In genomic region chr15:96286015-96286934, GRCm38 (mm10) we compare ENCODE assay signal across 8 mouse cellular contexts. TPM values are rescaled to one million over a fixed set of nuclear protein-coding genes. Genes with fewer than 3 reads are reported as not detected.
A peak's percentile ranks its signal among the peaks of the same experiment; 100 is the strongest.
DNase-seq lines count a peak whose midpoint lies in the region; ATAC-seq lines count a peak whose summit lies in the region.

No protein-coding gene starts in this region.

- peak overlapping the region; percentile 82 for H3K4me2 ChIP-seq in intestine, embryonic 15.5 days (replicated peaks)

- H3K9ac ChIP-seq in intestine, embryonic 15.5 days, result peak overlapping the region; percentile 97

- DNase-seq in adrenal gland, adult 18-20 months (ENCODE audit: low spot score in 2 of 2), result peak; percentile 93 to 95
- peak; percentile 95 for DNase-seq in embryo, embryonic 11 days
- peak; percentile 95 for DNase-seq in gastrocnemius, postnatal 25 days
- DNase-seq in left cerebral cortex, postnatal 25 days (ENCODE audit: low spot score in 2 of 2), result peak; percentile 94
- DNase-seq in mesoderm, embryonic 11.5 days (ENCODE audit: low read depth, low spot score), result peak; percentile 91
- peak; percentile 92 for DNase-seq in right cerebral cortex, postnatal 25 days
- peak; percentile 91 to 96 for DNase-seq in urinary bladder, postnatal 36 days (ENCODE audit: low spot score in 2 of 2)

- H3K36me3 ChIP-seq in intestine, embryonic 15.5 days, result no peaks in the 10 kb centered on the region

- intact Hi-C loops in left cerebral cortex, postnatal 25 days (cut with DNase I), result loop anchor here (1.0 to 10.0 kb wide), 3 partner anchors 114 to 491 kb away; partner anchors contain the start of gene Ano6

- H3K4me3 ChIP-seq in intestine, embryonic 15.5 days (replicated peaks), result peak overlapping the region; percentile 84

- WGBS in intestine, embryonic 15.5 days, result under 1% methylated on average over 69 of the region's 72 CpGs

- H3K27me3 ChIP-seq in intestine, embryonic 15.5 days (replicated peaks), result no peaks in the 10 kb centered on the region

- peaks cover 15% of the 10 kb centered on the region for H3K4me1 ChIP-seq in intestine, embryonic 15.5 days (replicated peaks)

- H3K9me3 ChIP-seq in intestine, embryonic 15.5 days, result no peaks in the 10 kb centered on the region

- ATAC-seq in intestine, embryonic 15.5 days, result peak; percentile 76

- peak overlapping the region; percentile 100 for H3K27ac ChIP-seq in intestine, embryonic 15.5 days

RNA-seq across cellular contexts. Expression of gene Arid2, which starts 1.0 kb away (rescaled TPM):
- total RNA-seq in adrenal gland, adult 18-20 months (2021), result 10 to 100 TPM; 23.2 to 35.6 TPM
- total RNA-seq in gastrocnemius, postnatal 25 days (2021), result 10 to 100 TPM; 11.8 to 13.0 TPM
- polyA plus RNA-seq in intestine, embryonic 15.5 days (2015; fragmentation: Nextera tagmentation; extraction: Ambion mirVana), result 16.0 and 16.8 TPM in 2 replicates
- total RNA-seq in left cerebral cortex, postnatal 25 days (2021), result 10 to 100 TPM; 35.3 to 36.0 TPM

Comparison
In these comparisons a context has a peak if more than half of its experiments do, and no peak if none do; other contexts are left out.
1. Peak in every context shown above with its lines: DNase-seq, ATAC-seq, H3K4me3 ChIP-seq and H3K27ac ChIP-seq.